Mouse (Mus musculus): ENCODE results near the gene Rpsa. TPM values are rescaled to one million over a fixed set of nuclear protein-coding genes. Genes with fewer than 3 reads are reported as not detected.

The Rpsa gene
- total and polyA plus RNA-seq, 2 experiments from 2014 or later, result 949 to 2,026 TPM

GRCm38 (mm10) chr9:120126868-120127267, 621 bp upstream of the Rpsa start:
- H3K4me1 ChIP-seq (ENCODE audit: insufficient read depth), result peaks cover 10% of the 10 kb centered on the region; the same call in 1 of the 2 replicates
- peak overlapping the region; percentile 75 for H3K27ac ChIP-seq (ENCODE audit: low read depth, low read length)
- H3K27me3 ChIP-seq (ENCODE audit: insufficient read depth, low read length), result no peaks in the 10 kb centered on the region
- H3K4me2 ChIP-seq (ENCODE audit: low read depth), result peak overlapping the region; percentile 65
- no peak for DNase-seq
- peak overlapping the region; percentile 52 for H3K9ac ChIP-seq
- 70% methylated on average over 11 of the region's 11 CpGs for WGBS
- ATAC-seq, result no peak
- TF ChIP-seq CTCF (IDR thresholded peaks at IDR 0.05; ENCODE audit: low read depth), result no peak
- peaks cover 50% of the 10 kb centered on the region for H3K36me3 ChIP-seq (ENCODE audit: insufficient read depth)
- H3K9me3 ChIP-seq (ENCODE audit: low read length), result no peaks in the 10 kb centered on the region
- H3K4me3 ChIP-seq (ENCODE audit: low read depth, low read length), result peak overlapping the region; percentile 100

DNA sequence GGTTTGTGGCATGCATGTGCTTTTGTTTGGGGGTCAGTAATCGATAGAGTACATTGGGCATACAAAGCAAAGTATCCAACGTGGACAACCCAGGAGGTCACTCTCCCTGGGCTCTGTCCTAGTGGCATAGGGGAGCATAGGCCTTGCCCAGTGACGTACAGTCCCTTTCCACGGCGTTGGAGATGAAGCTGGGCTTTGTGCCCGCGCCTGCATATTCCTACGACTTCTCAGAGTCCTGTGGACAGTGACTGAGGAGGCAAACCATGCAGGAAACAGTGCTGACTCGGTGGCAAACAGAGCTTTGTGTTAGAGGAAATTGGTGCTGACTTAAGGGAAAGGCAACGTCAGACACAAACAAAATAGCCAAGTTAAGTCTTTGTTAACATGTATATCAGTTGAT, 1.8 kb downstream of the Rpsa start:
- DNase-seq, result no peak
- no peak overlapping the region for H3K4me3 ChIP-seq (ENCODE audit: low read depth, low read length)
- no peak for ATAC-seq
- no peak overlapping the region for H3K9ac ChIP-seq
- 69% methylated on average over 10 of the region's 10 CpGs for WGBS
- peak overlapping the region; percentile 67; the same call in 1 of the 2 replicates for H3K4me2 ChIP-seq (ENCODE audit: low read depth)
- no peak overlapping the region for H3K27ac ChIP-seq (ENCODE audit: low read depth, low read length)
- peaks cover 10% of the 10 kb centered on the region; the same call in 1 of the 2 replicates for H3K4me1 ChIP-seq (ENCODE audit: insufficient read depth)
- no peaks in the 10 kb centered on the region for H3K27me3 ChIP-seq (ENCODE audit: insufficient read depth, low read length)
- no peaks in the 10 kb centered on the region for H3K9me3 ChIP-seq (ENCODE audit: low read length)
- no peak for TF ChIP-seq CTCF (IDR thresholded peaks at IDR 0.05; ENCODE audit: low read depth)
- peaks cover 48% of the 10 kb centered on the region for H3K36me3 ChIP-seq (ENCODE audit: insufficient read depth)

DNA sequence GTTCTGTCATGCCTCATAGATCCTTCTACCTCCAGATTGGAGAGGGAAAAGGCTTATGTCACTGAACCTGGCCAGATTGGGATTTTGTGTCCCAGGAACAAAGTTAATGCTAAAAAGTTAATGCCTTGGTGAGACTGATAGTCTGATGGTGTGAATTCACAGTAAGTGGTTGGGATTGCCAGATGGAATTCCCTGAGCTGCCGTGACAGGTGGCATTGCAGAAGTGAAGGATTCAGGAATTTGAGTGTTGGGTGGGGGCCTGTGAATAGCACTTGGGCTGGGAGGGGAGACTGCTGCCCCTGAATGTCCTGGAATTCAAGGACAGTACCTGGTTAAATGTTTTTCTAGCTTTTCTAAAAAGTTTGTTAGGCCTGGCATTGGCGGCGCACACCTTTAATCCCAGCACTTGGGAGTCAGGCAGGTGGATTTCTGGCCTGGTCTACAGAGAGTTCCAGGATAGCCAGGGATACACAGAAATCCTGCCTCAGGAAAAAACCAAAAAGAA, 4.3 kb downstream of the Rpsa start:
- Histone ChIP-seq H3K27me3 (ENCODE audit: insufficient read depth, low read length) (no peaks in the 10 kb centered on the region), H3K9me3 (ENCODE audit: low read length) (no peaks in the 10 kb centered on the region), H3K4me2 (ENCODE audit: low read depth) (no peak overlapping the region), H3K27ac (ENCODE audit: low read depth, low read length) (no peak overlapping the region), H3K36me3 (ENCODE audit: insufficient read depth) (peaks cover 46% of the 10 kb centered on the region), H3K4me1 (ENCODE audit: insufficient read depth) (peaks cover 10% of the 10 kb centered on the region; the same call in 1 of the 2 replicates), H3K4me3 (ENCODE audit: low read depth, low read length) (no peak overlapping the region), H3K9ac (no peak overlapping the region)
- DNase-seq, result no peak
- no peak for TF ChIP-seq CTCF (IDR thresholded peaks at IDR 0.05; ENCODE audit: low read depth)
- ATAC-seq, result no peak
- 85% methylated on average over 3 of the region's 3 CpGs for WGBS

GRCm38 (mm10) chr9:120132980-120133754, 5.7 kb downstream of the Rpsa start:
- no peak for TF ChIP-seq CTCF (IDR thresholded peaks at IDR 0.05; ENCODE audit: low read depth)
- Histone ChIP-seq H3K4me3 (ENCODE audit: low read depth, low read length) (no peak overlapping the region), H3K36me3 (ENCODE audit: insufficient read depth) (peaks cover 46% of the 10 kb centered on the region), H3K27ac (ENCODE audit: low read depth, low read length) (no peak overlapping the region), H3K4me2 (ENCODE audit: low read depth) (no peak overlapping the region), H3K27me3 (ENCODE audit: insufficient read depth, low read length) (no peaks in the 10 kb centered on the region), H3K9me3 (ENCODE audit: low read length) (no peaks in the 10 kb centered on the region), H3K4me1 (ENCODE audit: insufficient read depth) (peaks cover 9% of the 10 kb centered on the region; the same call in 1 of the 2 replicates), H3K9ac (no peak overlapping the region)
- DNase-seq (no peak), ATAC-seq (no peak)
- 42% methylated on average over 8 of the region's 8 CpGs for WGBS

GRCm38 (mm10) chr9:120133755-120134475, 6.4 kb downstream of the Rpsa start:
- no peak for DNase-seq
- Histone ChIP-seq H3K4me3 (ENCODE audit: low read depth, low read length) (no peak overlapping the region), H3K4me1 (ENCODE audit: insufficient read depth) (0 out of 2 replicates have a peak, but pooled peaks cover 1% of the 10 kb centered on the region), H3K4me2 (ENCODE audit: low read depth) (no peak overlapping the region), H3K9me3 (ENCODE audit: low read length) (no peaks in the 10 kb centered on the region), H3K27me3 (ENCODE audit: insufficient read depth, low read length) (no peaks in the 10 kb centered on the region), H3K27ac (ENCODE audit: low read depth, low read length) (no peak overlapping the region), H3K9ac (no peak overlapping the region), H3K36me3 (ENCODE audit: insufficient read depth) (peaks cover 46% of the 10 kb centered on the region)
- ATAC-seq, result no peak
- WGBS, result 64% methylated on average over 6 of the region's 6 CpGs
- no peak for TF ChIP-seq CTCF (IDR thresholded peaks at IDR 0.05; ENCODE audit: low read depth)

DNA sequence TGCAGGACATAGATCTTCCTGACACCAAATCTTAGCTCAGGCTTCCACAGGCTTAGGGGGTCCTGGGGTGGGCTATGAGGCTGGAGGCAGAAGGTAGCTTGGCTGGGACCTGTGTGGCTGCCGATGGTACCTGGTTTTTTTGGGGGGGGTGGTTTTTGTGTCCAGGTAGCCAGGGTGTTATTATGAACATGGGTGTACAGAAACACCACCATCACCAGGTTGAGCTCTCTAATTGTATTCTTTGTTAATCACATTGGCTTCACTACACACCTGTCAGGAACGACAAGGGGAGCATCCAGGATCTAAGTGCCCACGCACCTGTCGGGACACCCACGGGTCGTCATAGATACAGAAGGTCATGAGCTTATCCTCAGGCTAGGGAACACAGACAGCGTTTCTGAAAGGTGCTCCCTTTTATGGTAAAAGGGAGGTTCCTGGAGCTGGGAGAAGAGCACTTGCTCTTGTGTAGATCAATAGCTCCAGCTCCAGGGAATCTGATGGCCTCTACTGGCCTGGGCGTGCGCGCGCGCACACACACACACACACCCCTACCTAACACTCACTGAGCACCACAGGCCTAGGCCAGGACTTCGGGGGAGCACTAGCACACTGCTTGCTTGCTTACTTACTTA, 7.2 kb downstream of the Rpsa start:
- H3K4me2 ChIP-seq (ENCODE audit: low read depth), result no peak overlapping the region
- no peak overlapping the region for H3K4me3 ChIP-seq (ENCODE audit: low read depth, low read length)
- H3K9ac ChIP-seq, result no peak overlapping the region
- ATAC-seq (no peak), DNase-seq (no peak)
- H3K36me3 ChIP-seq (ENCODE audit: insufficient read depth), result peaks cover 40% of the 10 kb centered on the region
- no peak for TF ChIP-seq CTCF (IDR thresholded peaks at IDR 0.05; ENCODE audit: low read depth)
- H3K9me3 ChIP-seq (ENCODE audit: low read length), result no peaks in the 10 kb centered on the region
- H3K27me3 ChIP-seq (ENCODE audit: insufficient read depth, low read length), result no peaks in the 10 kb centered on the region
- H3K27ac ChIP-seq (ENCODE audit: low read depth, low read length), result no peak overlapping the region
- no peaks in the 10 kb centered on the region for H3K4me1 ChIP-seq (ENCODE audit: insufficient read depth)
- 88% methylated on average over 13 of the region's 13 CpGs for WGBS

All from forebrain, postnatal 0 days (tissue).